Mouse (Mus musculus): ENCODE measurements at regions not wholly inside any gene's neighbourhood (a gene's known extent, or its start where the extent isn't known, plus 50 kb on each side); places are given as distances from the start of the nearest gene placed in this dataset.

- Histone ChIP-seq H3K36me3 (ENCODE audit: control insufficient read depth in 1 of 2, insufficient read depth in 2 of 2, low read length in 2 of 2) (no peaks in the 10 kb centered on the region), H3K27me3 (ENCODE audit: control insufficient read depth in 1 of 2, insufficient read depth in 2 of 2, low read length in 2 of 2) (no peaks in the 10 kb centered on the region), H3K79me2 (ENCODE audit: control insufficient read depth, insufficient read depth, low read length, poor library complexity) (no peaks in the 10 kb centered on the region), H3K9ac (ENCODE audit: control insufficient read depth, low read depth, low read length, poor library complexity, severe bottlenecking) (no peak overlapping the region), H3K27ac (ENCODE audit: control insufficient read depth, low read depth, low read length) (no peak overlapping the region), H3K4me3 (ENCODE audit: control insufficient read depth in 1 of 2, insufficient read depth in 1 of 2, low read depth in 2 of 2, low read length in 2 of 2) (no peak overlapping the region), H3K9me3 (replicated peaks; ENCODE audit: insufficient read depth, low read length) (no peaks in the 10 kb centered on the region), H3K4me1 (ENCODE audit: control insufficient read depth in 1 of 2, insufficient read depth in 2 of 2, low read length in 2 of 2) (no peaks in the 10 kb centered on the region)
- no peak for TF ChIP-seq MEF2A (IDR thresholded peaks at IDR 0.05; ENCODE audit: extremely low read depth, insufficient replicate concordance, low read depth, low read length, poor library complexity, severe bottlenecking)
- no peak for TF ChIP-seq MYC (IDR thresholded peaks at IDR 0.05; ENCODE audit: low read depth, low read length)
- no peak for TF ChIP-seq KAT2A (conservative IDR thresholded peaks at IDR 0.05; ENCODE audit: low read depth, low read length)
- no peak for TF ChIP-seq ETS1 (IDR thresholded peaks at IDR 0.05; ENCODE audit: low read depth, low read length)
- no peak for TF ChIP-seq HCFC1 (IDR thresholded peaks at IDR 0.05; ENCODE audit: low read depth, low read length)
- no peak for TF ChIP-seq USF1 (IDR thresholded peaks at IDR 0.05; ENCODE audit: low read depth, low read length)
- TF ChIP-seq E2F4 (IDR thresholded peaks at IDR 0.05; ENCODE audit: borderline replicate concordance, low read depth, low read length) = no peak
- TF ChIP-seq TCF12 (IDR thresholded peaks at IDR 0.05; ENCODE audit: low read depth, low read length) = no peak
- no peak for TF ChIP-seq TBP (IDR thresholded peaks at IDR 0.05; ENCODE audit: low read depth, low read length)
- no peak for TF ChIP-seq RAD21 (IDR thresholded peaks at IDR 0.05; ENCODE audit: low read depth, low read length)
- TF ChIP-seq JUND (IDR thresholded peaks at IDR 0.05; ENCODE audit: low read depth, low read length) = no peak
- no peak for TF ChIP-seq BHLHE40 (IDR thresholded peaks at IDR 0.05; ENCODE audit: borderline replicate concordance, low read depth, low read length)
- DNase-seq (ENCODE audit: low read depth, low spot score) = no peak
Measured at GRCm38 (mm10) chr10:54601993-54602392, 525.6 kb upstream of the Man1a start.

GRCm38 (mm10) chr10:54595072-54595471 lies 518.7 kb upstream of the Man1a start:
- Histone ChIP-seq H3K4me3 (ENCODE audit: control insufficient read depth in 1 of 2, insufficient read depth in 1 of 2, low read depth in 2 of 2, low read length in 2 of 2) (no peak overlapping the region), H3K79me2 (ENCODE audit: control insufficient read depth, insufficient read depth, low read length, poor library complexity) (no peaks in the 10 kb centered on the region), H3K27me3 (ENCODE audit: control insufficient read depth in 1 of 2, insufficient read depth in 2 of 2, low read length in 2 of 2) (no peaks in the 10 kb centered on the region), H3K9me3 (replicated peaks; ENCODE audit: insufficient read depth, low read length) (no peaks in the 10 kb centered on the region), H3K9ac (ENCODE audit: control insufficient read depth, low read depth, low read length, poor library complexity, severe bottlenecking) (no peak overlapping the region), H3K4me1 (ENCODE audit: control insufficient read depth in 1 of 2, insufficient read depth in 2 of 2, low read length in 2 of 2) (no peaks in the 10 kb centered on the region), H3K27ac (ENCODE audit: control insufficient read depth, low read depth, low read length) (no peak overlapping the region), H3K36me3 (ENCODE audit: control insufficient read depth in 1 of 2, insufficient read depth in 2 of 2, low read length in 2 of 2) (no peaks in the 10 kb centered on the region)
- TF ChIP-seq USF2 (IDR thresholded peaks at IDR 0.05; ENCODE audit: borderline replicate concordance in 1 of 2, insufficient read depth in 1 of 2, low read depth in 1 of 2, low read length in 2 of 2) = no peak
- no peak for TF ChIP-seq SIN3A (IDR thresholded peaks at IDR 0.05; ENCODE audit: low read length)
- TF ChIP-seq ZMIZ1 (IDR thresholded peaks at IDR 0.05; ENCODE audit: low read depth, low read length) = no peak
- no peak for TF ChIP-seq SMC3 (IDR thresholded peaks at IDR 0.05; ENCODE audit: low read depth, low read length)
- no peak for DNase-seq (ENCODE audit: low read depth, low spot score)
